Mouse (Mus musculus): ENCODE measurements around the gene Trp53i11. TPM values are rescaled to one million over a fixed set of nuclear protein-coding genes. Genes with fewer than 3 reads are reported as not detected.

Gene Trp53i11
- total and polyA plus RNA-seq, 2 experiments from 2014 or later: 17.4 to 77.2 TPM

DNA sequence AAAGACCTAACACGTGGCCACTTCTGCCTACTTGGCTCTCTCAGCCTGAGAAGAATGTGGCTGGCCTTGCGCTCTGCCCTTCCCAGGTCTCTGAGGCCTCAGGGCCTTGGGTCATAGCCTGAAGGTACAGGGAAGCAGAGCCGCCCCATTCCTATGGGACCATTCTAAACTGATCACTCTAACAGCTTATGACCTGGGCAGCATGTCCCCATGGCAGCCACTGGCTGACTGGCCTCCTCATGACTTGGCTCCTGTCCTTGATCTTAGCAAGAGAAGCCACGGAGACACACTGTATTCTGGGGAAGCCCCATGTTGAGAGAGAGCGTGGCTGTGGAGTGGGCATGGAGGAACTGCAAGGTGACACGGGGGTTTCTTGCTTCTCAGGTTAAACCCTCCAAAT, 51.5 kb downstream of the Trp53i11 start:
- TF ChIP-seq EP300 (IDR thresholded peaks at IDR 0.05; ENCODE audit: low read depth) (no peak), CTCF (IDR thresholded peaks at IDR 0.05; ENCODE audit: low read depth) (no peak)
- 74% methylated on average over 6 of the region's 6 CpGs for WGBS
- DNase-seq (ENCODE audit: low spot score) (no peak), ATAC-seq (ENCODE audit: insufficient read depth, low read depth) (no peak; the same call in 1 of the 2 replicates)
- no peak overlapping the region for H3K9ac ChIP-seq (replicated peaks; ENCODE audit: low read depth, low read length)
- H3K4me1 ChIP-seq (ENCODE audit: control insufficient read depth, insufficient read depth): peaks cover 8% of the 10 kb centered on the region
- H3K27ac ChIP-seq (ENCODE audit: low read depth): no peak overlapping the region
- H3K36me3 ChIP-seq (replicated peaks; ENCODE audit: control insufficient read depth, insufficient read depth, low read length): no peaks in the 10 kb centered on the region
- no peak overlapping the region for H3K4me3 ChIP-seq (ENCODE audit: low read depth, low read length)
- no peak overlapping the region for H3K4me2 ChIP-seq (ENCODE audit: low read depth, low read length)
- no peaks in the 10 kb centered on the region for H3K27me3 ChIP-seq (ENCODE audit: control insufficient read depth, insufficient read depth, low read length)
- H3K9me3 ChIP-seq (replicated peaks; ENCODE audit: control insufficient read depth, low read length): no peaks in the 10 kb centered on the region; the same call in 1 of the 2 replicates

DNA sequence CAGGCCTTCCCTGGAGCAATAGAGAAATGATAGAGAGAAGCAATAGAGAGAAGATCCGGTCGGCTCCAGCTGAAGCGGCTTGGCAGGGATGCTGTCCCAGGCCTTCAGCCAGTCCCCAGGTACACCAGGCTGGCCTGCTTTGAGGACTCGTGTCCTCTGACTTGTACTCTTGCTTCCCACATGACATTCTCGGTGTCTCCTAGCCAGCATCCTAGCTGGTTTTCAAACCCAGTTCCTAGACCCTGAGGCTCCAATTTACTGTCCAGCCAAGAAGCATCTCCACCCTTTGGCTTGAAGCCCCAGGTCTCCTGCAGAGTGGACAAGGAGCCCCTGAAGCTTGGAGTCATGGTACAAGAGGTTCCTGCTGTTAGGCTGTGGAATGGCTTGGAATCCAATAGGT, 54.8 kb downstream of the Trp53i11 start:
- no peak for ATAC-seq (ENCODE audit: insufficient read depth, low read depth)
- peaks cover 8% of the 10 kb centered on the region for H3K4me1 ChIP-seq (ENCODE audit: control insufficient read depth, insufficient read depth)
- no peaks in the 10 kb centered on the region for H3K9me3 ChIP-seq (replicated peaks; ENCODE audit: control insufficient read depth, low read length)
- no peak overlapping the region for H3K27ac ChIP-seq (ENCODE audit: low read depth)
- no peak for DNase-seq (ENCODE audit: low spot score)
- no peak overlapping the region for H3K9ac ChIP-seq (replicated peaks; ENCODE audit: low read depth, low read length)
- H3K27me3 ChIP-seq (ENCODE audit: control insufficient read depth, insufficient read depth, low read length): no peaks in the 10 kb centered on the region
- WGBS: 84% methylated on average over 5 of the region's 5 CpGs
- H3K36me3 ChIP-seq (replicated peaks; ENCODE audit: control insufficient read depth, insufficient read depth, low read length): no peaks in the 10 kb centered on the region
- TF ChIP-seq CTCF (IDR thresholded peaks at IDR 0.05; ENCODE audit: low read depth): no peak
- no peak for TF ChIP-seq EP300 (IDR thresholded peaks at IDR 0.05; ENCODE audit: low read depth)
- H3K4me3 ChIP-seq (ENCODE audit: low read depth, low read length): no peak overlapping the region
- no peak overlapping the region for H3K4me2 ChIP-seq (ENCODE audit: low read depth, low read length)

DNA sequence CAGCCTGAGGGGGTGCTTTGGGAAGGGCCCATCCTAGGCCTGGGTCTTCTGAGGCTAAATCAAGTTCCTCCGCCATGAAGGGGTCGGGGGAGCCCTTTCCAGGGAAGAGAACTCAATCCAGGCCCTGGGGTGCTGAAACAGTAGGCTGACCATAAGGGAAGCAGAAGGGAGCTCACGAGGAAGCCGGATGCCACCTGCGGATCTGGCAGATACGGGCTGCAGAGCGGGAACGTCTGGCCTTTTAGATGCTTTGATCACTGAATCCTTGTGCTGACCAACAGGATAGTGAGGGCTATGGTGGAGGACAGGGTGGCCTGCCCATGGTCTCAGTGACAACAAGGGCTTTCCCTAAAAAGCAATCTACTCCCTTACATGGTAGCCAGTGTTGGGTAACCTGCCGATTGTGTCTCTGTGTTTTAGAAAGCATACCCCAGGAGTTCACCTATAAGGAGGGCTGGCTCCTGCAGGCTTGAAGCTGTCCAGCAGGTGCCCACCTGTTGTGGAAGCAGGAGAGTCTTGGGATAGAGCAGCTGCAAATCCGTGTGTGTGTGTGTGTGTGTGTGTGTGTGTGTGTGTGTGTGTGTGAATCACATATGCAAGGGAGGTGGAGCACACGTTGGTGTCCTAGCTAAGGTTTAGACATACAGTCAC, 56.2 kb downstream of the Trp53i11 start:
- Histone ChIP-seq H3K4me2 (ENCODE audit: low read depth, low read length) (no peak overlapping the region), H3K36me3 (replicated peaks; ENCODE audit: control insufficient read depth, insufficient read depth, low read length) (no peaks in the 10 kb centered on the region), H3K27me3 (ENCODE audit: control insufficient read depth, insufficient read depth, low read length) (no peaks in the 10 kb centered on the region), H3K4me1 (ENCODE audit: control insufficient read depth, insufficient read depth) (peaks cover 4% of the 10 kb centered on the region), H3K9ac (replicated peaks; ENCODE audit: low read depth, low read length) (no peak overlapping the region), H3K4me3 (ENCODE audit: low read depth, low read length) (no peak overlapping the region), H3K27ac (ENCODE audit: low read depth) (no peak overlapping the region), H3K9me3 (replicated peaks; ENCODE audit: control insufficient read depth, low read length) (no peaks in the 10 kb centered on the region)
- DNase-seq (ENCODE audit: low spot score) (no peak), ATAC-seq (ENCODE audit: insufficient read depth, low read depth) (no peak)
- TF ChIP-seq EP300 (IDR thresholded peaks at IDR 0.05; ENCODE audit: low read depth) (no peak), CTCF (IDR thresholded peaks at IDR 0.05; ENCODE audit: low read depth) (no peak)
- WGBS: 83% methylated on average over 11 of the region's 11 CpGs

DNA sequence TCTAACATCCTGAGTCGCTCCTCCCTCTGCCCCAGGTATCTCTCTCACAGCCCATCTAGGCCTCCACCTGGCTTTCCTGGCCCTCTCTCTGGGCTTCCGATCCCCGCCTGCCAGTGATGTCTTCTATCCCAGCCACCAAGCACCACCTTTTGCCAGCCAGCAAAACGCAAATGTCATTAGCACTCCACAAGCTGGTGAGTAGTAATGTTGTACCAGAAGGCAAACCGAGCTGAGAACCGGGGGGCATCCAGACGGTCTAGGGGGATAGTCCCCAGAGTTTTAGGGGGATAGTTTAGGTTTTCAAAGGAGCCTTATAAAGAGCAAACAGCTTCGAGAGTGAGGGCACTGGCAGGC, 56.7 kb downstream of the Trp53i11 start:
- no peak overlapping the region for H3K4me3 ChIP-seq (ENCODE audit: low read depth, low read length)
- no peaks in the 10 kb centered on the region for H3K9me3 ChIP-seq (replicated peaks; ENCODE audit: control insufficient read depth, low read length)
- no peaks in the 10 kb centered on the region for H3K4me1 ChIP-seq (ENCODE audit: control insufficient read depth, insufficient read depth)
- H3K27me3 ChIP-seq (ENCODE audit: control insufficient read depth, insufficient read depth, low read length): no peaks in the 10 kb centered on the region
- no peak for DNase-seq (ENCODE audit: low spot score)
- no peaks in the 10 kb centered on the region for H3K36me3 ChIP-seq (replicated peaks; ENCODE audit: control insufficient read depth, insufficient read depth, low read length)
- TF ChIP-seq CTCF (IDR thresholded peaks at IDR 0.05; ENCODE audit: low read depth): no peak
- no peak for TF ChIP-seq EP300 (IDR thresholded peaks at IDR 0.05; ENCODE audit: low read depth)
- WGBS: 87% methylated on average over 8 of the region's 8 CpGs
- H3K9ac ChIP-seq (replicated peaks; ENCODE audit: low read depth, low read length): no peak overlapping the region
- no peak for ATAC-seq (ENCODE audit: insufficient read depth, low read depth)
- H3K4me2 ChIP-seq (ENCODE audit: low read depth, low read length): no peak overlapping the region
- H3K27ac ChIP-seq (ENCODE audit: low read depth): no peak overlapping the region

GRCm38 (mm10) chr2:93249058-93249457, 61.7 kb downstream of the Trp53i11 start:
- Histone ChIP-seq H3K9me3 (replicated peaks; ENCODE audit: control insufficient read depth, low read length) (no peaks in the 10 kb centered on the region), H3K4me3 (ENCODE audit: low read depth, low read length) (no peak overlapping the region), H3K4me2 (ENCODE audit: low read depth, low read length) (no peak overlapping the region), H3K4me1 (ENCODE audit: control insufficient read depth, insufficient read depth) (no peaks in the 10 kb centered on the region), H3K9ac (replicated peaks; ENCODE audit: low read depth, low read length) (no peak overlapping the region), H3K27ac (ENCODE audit: low read depth) (no peak overlapping the region), H3K36me3 (replicated peaks; ENCODE audit: control insufficient read depth, insufficient read depth, low read length) (no peaks in the 10 kb centered on the region), H3K27me3 (ENCODE audit: control insufficient read depth, insufficient read depth, low read length) (no peaks in the 10 kb centered on the region)
- DNase-seq (ENCODE audit: low spot score) (no peak), ATAC-seq (ENCODE audit: insufficient read depth, low read depth) (no peak)
- no peak for TF ChIP-seq CTCF (IDR thresholded peaks at IDR 0.05; ENCODE audit: low read depth)
- TF ChIP-seq EP300 (IDR thresholded peaks at IDR 0.05; ENCODE audit: low read depth): no peak
- 84% methylated on average over 6 of the region's 6 CpGs for WGBS

DNA sequence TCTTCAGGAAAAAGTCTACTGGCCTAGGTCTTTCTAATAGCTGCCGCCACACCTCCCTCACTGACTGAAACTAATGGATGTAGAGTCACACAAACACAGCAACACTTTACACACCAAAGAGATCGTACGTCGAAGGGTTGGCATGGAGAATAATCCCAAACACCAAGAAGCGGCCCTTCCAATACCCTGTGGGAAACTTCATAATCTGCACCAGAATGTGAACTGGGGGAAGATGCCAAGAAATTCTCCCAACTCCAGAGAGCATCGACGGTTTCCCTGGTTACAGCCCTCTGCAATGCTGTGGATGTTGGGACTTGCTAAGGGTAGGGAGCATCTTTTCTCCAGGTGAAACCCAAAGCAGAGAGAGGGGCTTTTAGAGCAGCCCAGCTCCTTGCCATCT, 63.3 kb downstream of the Trp53i11 start:
- DNase-seq (ENCODE audit: low spot score) (no peak), ATAC-seq (ENCODE audit: insufficient read depth, low read depth) (no peak)
- H3K4me3 ChIP-seq (ENCODE audit: low read depth, low read length): no peak overlapping the region
- WGBS: 91% methylated on average over 7 of the region's 7 CpGs
- H3K4me1 ChIP-seq (ENCODE audit: control insufficient read depth, insufficient read depth): no peaks in the 10 kb centered on the region
- no peaks in the 10 kb centered on the region for H3K9me3 ChIP-seq (replicated peaks; ENCODE audit: control insufficient read depth, low read length)
- H3K36me3 ChIP-seq (replicated peaks; ENCODE audit: control insufficient read depth, insufficient read depth, low read length): no peaks in the 10 kb centered on the region
- no peak overlapping the region for H3K4me2 ChIP-seq (ENCODE audit: low read depth, low read length)
- no peak overlapping the region for H3K27ac ChIP-seq (ENCODE audit: low read depth)
- TF ChIP-seq CTCF (IDR thresholded peaks at IDR 0.05; ENCODE audit: low read depth): no peak
- no peak for TF ChIP-seq EP300 (IDR thresholded peaks at IDR 0.05; ENCODE audit: low read depth)
- H3K27me3 ChIP-seq (ENCODE audit: control insufficient read depth, insufficient read depth, low read length): no peaks in the 10 kb centered on the region
- H3K9ac ChIP-seq (replicated peaks; ENCODE audit: low read depth, low read length): no peak overlapping the region

Other genes starting within 250 kb of the Trp53i11 start
- 10.7 and 12.7 TPM in 2 replicates for gene Prdm11, start 141.4 kb upstream of the Trp53i11 start, total RNA-seq (2014; rRNA removed; ENCODE audit: low replicate concordance)
- 2.7 and 2.9 TPM in 2 replicates for gene Prdm11, start 141.4 kb upstream of the Trp53i11 start, polyA plus RNA-seq (2015; fragmentation: Nextera tagmentation; extraction: Ambion mirVana)
- gene Tspan18, start 147.0 kb downstream of the Trp53i11 start, total RNA-seq (2014; rRNA removed; ENCODE audit: low replicate concordance): 64.4 and 66.2 TPM in 2 replicates
- gene Tspan18, start 147.0 kb downstream of the Trp53i11 start, polyA plus RNA-seq (2015; fragmentation: Nextera tagmentation; extraction: Ambion mirVana): 37.6 and 39.8 TPM in 2 replicates

Data from heart, postnatal 0 days (tissue).